Mouse (Mus musculus) ES-E14 (cell line): Measurements from ENCODE around the gene Gata3. TPM values are rescaled to one million over a fixed set of nuclear protein-coding genes. Genes with fewer than 3 reads are reported as not detected.

Source experiments
- DNase-seq: peaks from one replicate; pipeline ENCODE4 v3.0.0-alpha.2; 2013; ENCODE audit warnings: low read depth, low spot score
- H3K27ac ChIP-seq: 2 replicates; pipeline ENCODE4 v1.5.1; 2012; ENCODE audit warnings: low read depth, mild to moderate bottlenecking, low read length, moderate library complexity, mixed read lengths; ENCODE audit not compliant: poor library complexity, insufficient read depth, severe bottlenecking
- H3K36me3 ChIP-seq: 2 replicates; pipeline ENCODE4 v1.6.1; 2012; ENCODE audit warnings: mild to moderate bottlenecking, low read length, moderate library complexity, mixed read lengths; ENCODE audit not compliant: control insufficient read depth, poor library complexity, insufficient read depth, severe bottlenecking
- H3K4me1 ChIP-seq, 2 experiments: fragments of 150-350 bp in 1 of 2; sonication (generic) in 1 of 2; 2 replicates each; pipeline ENCODE4 v1.6.1; 2012; ENCODE audit warnings: low read length in 2 of 2, mild to moderate bottlenecking in 1 of 2, mixed read lengths in 1 of 2; ENCODE audit not compliant: control insufficient read depth in 2 of 2, insufficient read depth in 2 of 2, poor library complexity in 1 of 2
- H3K4me3 ChIP-seq, 2 experiments: fragments of 150-350 bp in 1 of 2; sonication (generic) in 1 of 2; 2 replicates each; pipeline ENCODE4 v1.5.1; 2012; ENCODE audit warnings: low read length in 2 of 2, low read depth in 1 of 2, mild to moderate bottlenecking in 1 of 2, mixed read lengths in 1 of 2; ENCODE audit not compliant: insufficient read depth in 1 of 2, poor library complexity in 1 of 2, severe bottlenecking in 1 of 2
- H3K9ac ChIP-seq: 2 replicates; pipeline ENCODE4 v1.6.1; 2012; ENCODE audit warnings: low read depth, mild to moderate bottlenecking, low read length, mixed read lengths; ENCODE audit not compliant: poor library complexity, insufficient read depth, severe bottlenecking
- H3K9me3 ChIP-seq: fragments of 150-350 bp; sonication (generic); 2 replicates; pipeline ENCODE4 v1.6.1; 2012; ENCODE audit warnings: low read depth, mild to moderate bottlenecking, low read length; ENCODE audit not compliant: control insufficient read depth, insufficient read depth
- CHD2 ChIP-seq: IDR thresholded peaks from 2 replicates; pipeline ENCODE4 v1.6.1; 2014; ENCODE audit warnings: mild to moderate bottlenecking, low read depth, low read length, inconsistent platforms
- HCFC1 ChIP-seq: IDR thresholded peaks from 2 replicates; pipeline ENCODE4 v1.6.1; 2012; ENCODE audit warnings: low read length, inconsistent platforms, borderline replicate concordance; ENCODE audit not compliant: insufficient read depth
- MAFK ChIP-seq: IDR thresholded peaks from 2 replicates; pipeline ENCODE4 v1.6.1; 2014; ENCODE audit warnings: mild to moderate bottlenecking, low read depth, low read length, inconsistent platforms; ENCODE audit not compliant: insufficient read depth
- ZC3H11A ChIP-seq: IDR thresholded peaks from 2 replicates; pipeline ENCODE4 v1.6.1; 2012; ENCODE audit warnings: low read depth, mild to moderate bottlenecking, inconsistent platforms, low read length, borderline replicate concordance
- ZNF384 ChIP-seq: IDR thresholded peaks from 2 replicates; pipeline ENCODE4 v1.6.1; 2012; ENCODE audit warnings: low read depth, low read length, inconsistent platforms
- in situ Hi-C, 2 experiments: fragments of 600-800 bp; cut with MboI; formaldehyde crosslinking; loops; one replicate each; pipeline ENCODE4 v1.15.1; 2025; ENCODE audit warnings: low sequenced_read_pairs in 2 of 2, inconsistent platforms in 1 of 2; ENCODE audit not compliant: unreplicated experiment in 2 of 2
- total RNA-seq: library from RNA; depleted of rRNA; stranded (reverse); fragments of 300-350 nt; gene quantifications from 2 replicates; pipeline ENCODE4 v1.2.3, GENCODE M21; 2012; rRNA removed

The Gata3 gene
- total RNA-seq, 1 experiment: 2.2 TPM

GRCm38 (mm10) chr2:9835195-9835594, 54.6 kb downstream of the Gata3 start:
- DNase-seq: no peak
- H3K9ac ChIP-seq: no peak overlapping the region
- no peaks in the 10 kb centered on the region for H3K9me3 ChIP-seq
- H3K36me3 ChIP-seq: no peaks in the 10 kb centered on the region
- in situ Hi-C loops: no loop called here
- H3K4me3 ChIP-seq: no peak overlapping the region
- no peak overlapping the region for H3K27ac ChIP-seq
- H3K4me1 ChIP-seq: no peaks in the 10 kb centered on the region
- TF ChIP-seq ZNF384 (no peak), CHD2 (no peak), MAFK (no peak), ZC3H11A (no peak), HCFC1 (no peak)

- in situ Hi-C loops: no loop called here
- no peak for DNase-seq
- TF ChIP-seq HCFC1 (no peak), ZNF384 (no peak), MAFK (no peak), ZC3H11A (no peak), CHD2 (no peak)
Measured at GRCm38 (mm10) chr2:9833712-9834111, 56.1 kb downstream of the Gata3 start.

DNA sequence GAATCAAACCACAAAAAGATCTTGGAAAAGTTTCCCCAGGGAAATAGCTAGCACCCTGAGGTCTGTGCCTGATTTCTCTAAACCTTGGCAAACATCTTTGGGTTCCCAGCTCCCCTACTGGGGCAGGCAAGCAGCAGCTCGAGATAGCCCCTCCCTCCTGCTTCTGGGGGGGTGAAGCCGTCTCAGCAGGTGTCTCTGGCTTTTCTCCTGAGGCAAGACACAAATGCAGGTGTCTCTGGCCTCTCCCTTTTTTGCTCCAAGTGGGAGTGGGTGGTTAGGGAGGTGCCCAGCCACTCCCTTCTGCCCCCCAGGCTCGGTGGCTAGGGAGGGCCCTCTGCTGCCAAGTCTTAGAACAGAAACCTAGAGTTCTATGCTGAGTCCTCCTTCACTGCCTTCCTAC, 62.2 kb downstream of the Gata3 start:
- in situ Hi-C loops: no loop called here

More at GRCm38 (mm10) chr2:9833712-9834111, 56.1 kb downstream of the Gata3 start:
- no peaks in the 10 kb centered on the region for H3K4me1 ChIP-seq
- no peak overlapping the region for H3K4me3 ChIP-seq
- no peak overlapping the region for H3K27ac ChIP-seq
- H3K36me3 ChIP-seq: no peaks in the 10 kb centered on the region
- H3K9me3 ChIP-seq: no peaks in the 10 kb centered on the region
- H3K9ac ChIP-seq: no peak overlapping the region

DNA sequence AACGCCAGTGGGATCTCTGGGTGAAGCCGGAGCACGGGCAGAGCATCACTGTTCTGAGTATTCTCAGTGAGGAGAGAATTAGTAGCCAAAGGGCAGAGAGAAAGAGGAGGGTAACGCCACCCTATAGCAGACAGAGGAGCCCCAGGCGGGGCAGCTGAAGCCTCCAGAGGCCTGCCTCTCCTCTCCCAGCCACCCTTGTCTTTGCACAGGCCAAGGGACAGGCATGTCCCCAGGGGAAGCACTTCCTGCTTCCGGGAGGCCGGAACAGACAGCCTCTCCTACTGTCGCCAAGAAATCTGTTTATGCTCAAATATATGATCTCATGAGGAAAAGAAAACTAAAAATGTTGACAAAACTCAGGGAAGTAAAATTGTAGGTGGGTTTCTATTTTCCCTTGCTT, 69.2 kb downstream of the Gata3 start:
- no peak for TF ChIP-seq MAFK
- TF ChIP-seq HCFC1: no peak
- TF ChIP-seq ZNF384: no peak
- TF ChIP-seq CHD2: no peak
- no peak for TF ChIP-seq ZC3H11A
- Histone ChIP-seq H3K36me3 (no peaks in the 10 kb centered on the region), H3K9me3 (no peaks in the 10 kb centered on the region), H3K4me1 (no peaks in the 10 kb centered on the region), H3K27ac (no peak overlapping the region), H3K4me3 (no peak overlapping the region), H3K9ac (no peak overlapping the region)
- in situ Hi-C loops: no loop called here
- DNase-seq: no peak

More for the DNA sequence above, 62.2 kb downstream of the Gata3 start:
- no peak for DNase-seq
- H3K27ac ChIP-seq: no peak overlapping the region
- TF ChIP-seq CHD2: no peak
- TF ChIP-seq MAFK: no peak
- TF ChIP-seq HCFC1: no peak
- TF ChIP-seq ZC3H11A: no peak
- no peak for TF ChIP-seq ZNF384
- H3K4me3 ChIP-seq: no peak overlapping the region
- H3K9me3 ChIP-seq: no peaks in the 10 kb centered on the region
- H3K9ac ChIP-seq: no peak overlapping the region
- H3K4me1 ChIP-seq: peaks cover 0 to 6% of the 10 kb centered on the region in 2 experiments; a peak in 1 of 4 replicates
- no peaks in the 10 kb centered on the region for H3K36me3 ChIP-seq

GRCm38 (mm10) chr2:9818177-9818785, 71.6 kb downstream of the Gata3 start:
- no peaks in the 10 kb centered on the region for H3K9me3 ChIP-seq
- DNase-seq: no peak
- no peak for TF ChIP-seq MAFK
- no peak for TF ChIP-seq HCFC1
- in situ Hi-C loops: no loop called here
- no peaks in the 10 kb centered on the region for H3K4me1 ChIP-seq
- H3K4me3 ChIP-seq: no peak overlapping the region
- H3K27ac ChIP-seq: no peak overlapping the region
- no peak overlapping the region for H3K9ac ChIP-seq
- no peaks in the 10 kb centered on the region for H3K36me3 ChIP-seq

Other genes with a start within 250 kb of the Gata3 start
- 0.54 TPM in 1 of 2 replicates, not detected in the other for gene 4930412O13Rik, start 8.8 kb downstream of the Gata3 start, total RNA-seq
- gene 9230102O04Rik, start 494 bp downstream of the Gata3 start, total RNA-seq: not detected in 2 replicates
- gene Taf3, start 158.6 kb upstream of the Gata3 start, total RNA-seq: 7.2 and 7.8 TPM in 2 replicates
- 285 and 386 TPM in 2 replicates for gene Atp5c1, start 190.5 kb upstream of the Gata3 start, total RNA-seq
- 11.4 and 18.9 TPM in 2 replicates for gene Kin, start 190.6 kb upstream of the Gata3 start, total RNA-seq
- gene Itih2, start 241.4 kb upstream of the Gata3 start, total RNA-seq: not detected in 2 replicates